ENCODE assay signal across 23 mouse cellular contexts in the genomic region with DNA sequence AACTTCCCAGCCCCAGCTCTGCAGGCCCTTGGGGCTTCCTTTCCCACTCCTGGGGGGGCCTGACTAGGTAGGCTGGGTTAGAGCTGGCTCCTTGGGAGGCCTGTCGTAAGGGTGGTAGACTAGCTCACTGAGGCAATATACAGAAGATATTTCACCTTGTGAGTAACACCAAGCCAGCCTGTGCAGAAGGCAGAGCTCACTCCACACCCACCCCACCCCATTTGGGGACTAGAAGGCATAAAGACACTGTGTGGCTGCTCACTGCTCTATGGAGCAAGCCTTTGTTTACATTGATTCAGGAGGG.
DNase-seq lines count a peak whose midpoint lies in the region; ATAC-seq and TF ChIP-seq lines count a peak whose summit lies in the region.
"Had no signal": no experiment of that assay in that cellular context is flagged by ENCODE, and none has a peak within 500 bp of the region (broad histone marks: within the 10 kb centered on the region; RNA-seq: fewer than 3 reads in every experiment).

No protein-coding gene starts in this region.

- H3K4me3 ChIP-seq in kidney, embryonic 15.5 days (replicated peaks): no peak overlapping the region
- H3K4me3 ChIP-seq in embryonic facial prominence, embryonic 13.5 days: no peak overlapping the region
- H3K4me3 ChIP-seq in thymus, adult 2 months (ENCODE audit: control insufficient read depth, insufficient read depth, low read length): no peak overlapping the region
- H3K4me3 ChIP-seq: forebrain, embryonic 12.5 days; heart, adult 2 months; heart, embryonic 15.5 days; lung, embryonic 15.5 days had no signal

- peak overlapping the region; percentile 85 for H3K27ac ChIP-seq in kidney, embryonic 15.5 days
- H3K27ac ChIP-seq in embryonic facial prominence, embryonic 13.5 days: peak overlapping the region; percentile 62; the same call in 1 of the 2 replicates
- no peak overlapping the region for H3K27ac ChIP-seq in thymus, adult 2 months (ENCODE audit: control insufficient read depth, insufficient read depth, low read length)
- H3K27ac ChIP-seq: forebrain, embryonic 12.5 days; heart, adult 2 months; heart, embryonic 15.5 days; hindbrain, postnatal 0 days; liver, embryonic 14.5 days; lung, embryonic 15.5 days; macrophage had no signal

- no peaks in the 10 kb centered on the region for H3K9me3 ChIP-seq in kidney, embryonic 15.5 days (replicated peaks)
- H3K9me3 ChIP-seq in embryonic facial prominence, embryonic 13.5 days: no peaks in the 10 kb centered on the region
- H3K9me3 ChIP-seq: forebrain, embryonic 12.5 days; heart, embryonic 15.5 days; lung, embryonic 15.5 days had no signal

- TF ChIP-seq CTCF in thymus, adult 2 months (IDR thresholded peaks at IDR 0.05; ENCODE audit: borderline replicate concordance, control insufficient read depth, extremely low read depth, insufficient read depth, low read length, poor library complexity): no peak

- H3K4me2 ChIP-seq in kidney, embryonic 15.5 days: 0 out of 2 replicates have a peak overlapping the region, but pooled peaks have one; percentile 10
- H3K4me2 ChIP-seq in embryonic facial prominence, embryonic 13.5 days: no peak overlapping the region
- H3K4me2 ChIP-seq: forebrain, embryonic 12.5 days; heart, embryonic 15.5 days; lung, embryonic 15.5 days; midbrain, embryonic 11.5 days had no signal

- no peak; the same call in none of the 2 replicates for ATAC-seq in kidney, embryonic 15.5 days (replicated peaks; ENCODE audit: low FRiP score)
- no peak for ATAC-seq in embryonic facial prominence, embryonic 13.5 days (ENCODE audit: insufficient number of reproducible peaks, insufficient read depth, low FRiP score, low TSS enrichment, low read depth)
- no peak for ATAC-seq in megakaryocyte progenitor cell, adult 5-6 weeks (replicated peaks; ENCODE audit: poor library complexity)
- no peak for ATAC-seq in inflammation-experienced regulatory T-cells, adult 6 months
- ATAC-seq: hindbrain, postnatal 0 days had no signal

- no peaks in the 10 kb centered on the region for H3K36me3 ChIP-seq in kidney, embryonic 15.5 days
- H3K36me3 ChIP-seq in embryonic facial prominence, embryonic 13.5 days: no peaks in the 10 kb centered on the region
- no peaks in the 10 kb centered on the region for H3K36me3 ChIP-seq in thymus, adult 2 months (ENCODE audit: control insufficient read depth, insufficient read depth, low read length)
- H3K36me3 ChIP-seq: forebrain, embryonic 12.5 days; G1E; heart, embryonic 15.5 days; lung, embryonic 15.5 days had no signal

- H3K4me1 ChIP-seq in kidney, embryonic 15.5 days: peaks cover 16% of the 10 kb centered on the region
- peaks cover 26% of the 10 kb centered on the region for H3K4me1 ChIP-seq in embryonic facial prominence, embryonic 13.5 days
- H3K4me1 ChIP-seq in thymus, adult 2 months (replicated peaks; ENCODE audit: control insufficient read depth, insufficient read depth, low read length): no peaks in the 10 kb centered on the region
- H3K4me1 ChIP-seq: lung, embryonic 15.5 days had no signal

- 15% methylated on average over 1 of the region's 1 CpGs for WGBS in kidney, embryonic 15.5 days
- WGBS in embryonic facial prominence, embryonic 13.5 days: 8% methylated on average over 1 of the region's 1 CpGs
- WGBS in thymus, adult 2 months: 83% methylated on average over 1 of the region's 1 CpGs

- DNase-seq in kidney, adult 11 months: no peak
- peak; percentile 28 for DNase-seq in embryo, embryonic 11 days
- no peak for DNase-seq in thymus, adult 2 months
- DNase-seq: adrenal gland, postnatal 14 days; cerebellum, adult 11 months; cerebellum, postnatal 25 days; gastrocnemius, postnatal 10 days; heart, adult 2 months; heart, postnatal 4 days; kidney, postnatal 25 days; right cerebral cortex, postnatal 4 days had no signal

- no peak overlapping the region for H3K9ac ChIP-seq in kidney, embryonic 15.5 days
- no peak overlapping the region for H3K9ac ChIP-seq in embryonic facial prominence, embryonic 13.5 days
- H3K9ac ChIP-seq: forebrain, embryonic 12.5 days; heart, embryonic 15.5 days; liver, embryonic 14.5 days; lung, embryonic 15.5 days had no signal

- no peaks in the 10 kb centered on the region for H3K27me3 ChIP-seq in kidney, embryonic 15.5 days
- no peaks in the 10 kb centered on the region for H3K27me3 ChIP-seq in embryonic facial prominence, embryonic 13.5 days
- no peaks in the 10 kb centered on the region for H3K27me3 ChIP-seq in thymus, adult 2 months (ENCODE audit: control insufficient read depth, insufficient read depth, low read length)
- H3K27me3 ChIP-seq: heart, embryonic 15.5 days; lung, embryonic 15.5 days had no signal

- TF ChIP-seq POLR2A in thymus, adult 2 months (IDR thresholded peaks at IDR 0.05; ENCODE audit: control insufficient read depth, extremely low read depth, insufficient read depth, low read length, poor library complexity): no peak
